Mouse (Mus musculus): ENCODE measurements around the gene Olfr1414. TPM values are rescaled to one million over a fixed set of nuclear protein-coding genes. Genes with fewer than 3 reads are reported as not detected.
A peak's percentile ranks its signal among the peaks of the same experiment; 100 is the strongest.
"Not testable (repeated sequence)": the region's sequence is repeated elsewhere in the genome, so short reads cannot be mapped to it uniquely, and the experiment has no call there.

Olfr1414 gene
- not detected in 2 replicates for polyA plus RNA-seq (2015; fragmentation: Nextera tagmentation; extraction: Ambion mirVana)

DNA sequence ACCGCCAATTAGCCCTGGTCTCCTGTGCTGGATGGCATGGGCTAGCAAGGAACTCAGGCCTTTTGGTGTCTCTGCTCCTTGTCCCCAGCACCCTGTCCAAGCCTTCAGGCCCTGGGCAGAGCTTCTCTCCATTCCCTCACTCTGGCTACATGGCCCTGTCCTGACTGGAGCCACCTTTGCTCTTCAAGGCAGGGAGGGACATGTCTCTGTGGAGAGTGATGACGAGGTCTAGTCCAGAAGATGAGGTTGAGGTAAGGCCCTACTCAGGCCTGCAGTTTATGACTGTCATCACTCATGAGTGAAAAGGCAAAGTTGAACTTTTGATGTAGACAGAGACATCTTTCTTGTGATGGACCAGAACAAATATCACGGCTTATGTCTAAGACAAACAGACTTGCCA is at the start of gene Olfr1414:
TSS of gene Olfr1414 (minus strand) at position 101 of the 400 bp plus-strand sequence.
- no peak within 1 kb of the TSS for H3K9ac ChIP-seq
- no peaks in the 10 kb centered on the region for H3K9me3 ChIP-seq (replicated peaks)
- no peak within 1 kb of the TSS for H3K4me3 ChIP-seq (replicated peaks)
- no peak within 1 kb of the TSS for H3K4me2 ChIP-seq
- H3K27me3 ChIP-seq = peaks cover 5% of the 10 kb centered on the region; the same call in 1 of the 2 replicates
- no peaks in the 10 kb centered on the region for H3K4me1 ChIP-seq
- H3K27ac ChIP-seq = no peak within 1 kb of the TSS
- ATAC-seq (replicated peaks; ENCODE audit: low FRiP score) = no peak
- H3K36me3 ChIP-seq = no peaks in the 10 kb centered on the region
- WGBS = 81% methylated on average over 3 of the region's 3 CpGs

DNA sequence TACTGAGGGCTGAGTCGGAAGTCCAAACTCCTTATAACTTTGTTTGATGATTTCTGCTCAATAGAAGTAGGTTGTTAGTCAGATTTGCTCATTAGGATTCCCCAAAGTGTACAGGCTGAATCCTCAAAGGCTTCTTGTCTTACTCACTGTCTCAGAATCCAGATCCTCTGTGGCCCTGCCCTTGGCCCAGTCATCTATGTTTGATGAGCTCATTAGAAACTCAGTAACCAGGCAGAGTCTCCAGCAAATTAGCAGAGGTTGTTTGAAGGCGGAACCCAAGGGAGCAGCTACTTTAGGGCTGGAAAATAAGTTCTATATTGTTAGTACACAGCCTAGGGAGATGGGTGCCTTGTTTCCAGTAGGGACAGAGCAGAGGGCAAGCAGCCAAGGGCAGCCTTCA is 27.5 kb upstream of the Olfr1414 start:
- no peak overlapping the region for H3K27ac ChIP-seq
- no peak overlapping the region for H3K4me3 ChIP-seq (replicated peaks)
- H3K27me3 ChIP-seq = 0 out of 2 replicates have a peak, but pooled peaks cover 6% of the 10 kb centered on the region
- no peak overlapping the region for H3K9ac ChIP-seq
- ATAC-seq (replicated peaks; ENCODE audit: low FRiP score) = no peak
- H3K36me3 ChIP-seq = no peaks in the 10 kb centered on the region
- H3K4me2 ChIP-seq = no peak overlapping the region
- H3K4me1 ChIP-seq = no peaks in the 10 kb centered on the region
- H3K9me3 ChIP-seq (replicated peaks) = no peaks in the 10 kb centered on the region
- WGBS = 81% methylated on average over 2 of the region's 2 CpGs

DNA sequence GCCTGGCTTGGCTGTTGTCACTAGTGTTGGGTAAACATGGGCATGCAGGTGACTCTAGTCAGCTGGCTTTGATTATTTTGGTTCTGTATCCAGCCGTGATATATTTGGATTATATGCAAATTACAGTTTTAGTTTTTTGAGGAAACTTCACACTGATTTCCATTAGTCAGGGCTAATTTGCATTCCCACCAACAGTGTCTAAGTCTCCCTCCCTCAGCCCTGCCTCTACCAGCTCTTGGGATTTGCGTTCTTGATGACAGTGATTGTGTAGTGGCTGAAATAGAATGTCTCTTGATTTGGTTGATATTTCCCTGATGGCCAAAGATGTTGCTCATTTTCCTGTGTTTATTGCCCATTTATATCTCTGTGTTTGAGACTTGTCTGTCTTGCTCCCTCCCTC is 20.6 kb upstream of the Olfr1414 start:
- Histone ChIP-seq H3K27ac (no peak overlapping the region), H3K9ac (no peak overlapping the region), H3K4me1 (no peaks in the 10 kb centered on the region), H3K4me2 (no peak overlapping the region), H3K36me3 (no peaks in the 10 kb centered on the region), H3K27me3 (0 out of 2 replicates have a peak, but pooled peaks cover 5% of the 10 kb centered on the region), H3K9me3 (replicated peaks) (no peaks in the 10 kb centered on the region), H3K4me3 (replicated peaks) (no peak overlapping the region)
- no peak for ATAC-seq (replicated peaks; ENCODE audit: low FRiP score)
- 57% methylated on average over 2 of the region's 2 CpGs for WGBS

DNA sequence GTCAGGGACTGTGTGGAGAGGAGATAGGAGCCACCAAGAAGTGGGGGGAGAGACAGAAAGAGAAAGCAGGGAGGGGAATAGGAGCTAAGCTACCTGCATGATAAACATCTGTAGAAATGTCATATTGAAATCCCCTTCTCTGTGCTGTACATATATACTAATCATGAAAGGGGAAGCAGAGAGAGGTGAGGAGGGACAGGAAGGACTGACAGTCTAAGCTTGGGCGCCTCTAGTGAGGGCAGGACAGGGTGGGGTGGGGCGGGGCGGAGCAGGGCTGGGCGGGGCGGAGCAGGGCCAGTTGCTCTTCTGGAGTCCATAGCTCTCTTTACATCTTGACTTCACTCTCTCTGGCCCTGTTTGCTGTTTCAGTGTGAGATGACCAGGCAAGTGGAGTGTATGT is 18.5 kb upstream of the Olfr1414 start:
- H3K27me3 ChIP-seq = 0 out of 2 replicates have a peak, but pooled peaks cover 5% of the 10 kb centered on the region
- no peak overlapping the region for H3K9ac ChIP-seq
- no peaks in the 10 kb centered on the region for H3K4me1 ChIP-seq
- no peaks in the 10 kb centered on the region for H3K9me3 ChIP-seq (replicated peaks)
- WGBS = 36% methylated on average over 5 of the region's 5 CpGs
- no peak overlapping the region for H3K4me2 ChIP-seq
- H3K4me3 ChIP-seq (replicated peaks) = no peak overlapping the region
- no peaks in the 10 kb centered on the region for H3K36me3 ChIP-seq
- no peak for ATAC-seq (replicated peaks; ENCODE audit: low FRiP score)
- H3K27ac ChIP-seq = no peak overlapping the region

DNA sequence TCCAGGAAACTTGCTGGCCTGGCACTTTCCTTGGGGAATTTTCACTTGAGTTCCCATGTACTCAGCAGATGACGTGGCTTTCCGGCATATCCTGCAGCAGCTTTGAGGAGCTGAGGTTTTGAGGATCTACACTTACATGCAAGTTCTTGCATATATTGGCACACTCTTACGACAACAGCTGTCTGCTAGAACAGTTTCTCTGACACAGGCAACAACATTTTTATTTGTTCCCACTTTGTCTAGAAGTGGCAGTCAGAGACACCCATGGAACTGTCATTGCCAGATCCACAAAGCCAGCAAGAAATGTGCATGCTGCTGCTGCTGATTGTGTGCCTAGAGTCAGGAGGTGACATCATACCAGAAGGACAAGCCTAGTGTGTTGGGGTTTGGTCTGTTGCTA is 5.3 kb upstream of the Olfr1414 start:
- Histone ChIP-seq H3K9me3 (replicated peaks) (no peaks in the 10 kb centered on the region), H3K36me3 (no peaks in the 10 kb centered on the region), H3K27ac (no peak overlapping the region), H3K4me3 (replicated peaks) (no peak overlapping the region), H3K9ac (no peak overlapping the region), H3K4me1 (no peaks in the 10 kb centered on the region), H3K27me3 (peaks cover 5% of the 10 kb centered on the region; the same call in 1 of the 2 replicates), H3K4me2 (no peak overlapping the region)
- ATAC-seq (replicated peaks; ENCODE audit: low FRiP score) = no peak
- 82% methylated on average over 3 of the region's 3 CpGs for WGBS

DNA sequence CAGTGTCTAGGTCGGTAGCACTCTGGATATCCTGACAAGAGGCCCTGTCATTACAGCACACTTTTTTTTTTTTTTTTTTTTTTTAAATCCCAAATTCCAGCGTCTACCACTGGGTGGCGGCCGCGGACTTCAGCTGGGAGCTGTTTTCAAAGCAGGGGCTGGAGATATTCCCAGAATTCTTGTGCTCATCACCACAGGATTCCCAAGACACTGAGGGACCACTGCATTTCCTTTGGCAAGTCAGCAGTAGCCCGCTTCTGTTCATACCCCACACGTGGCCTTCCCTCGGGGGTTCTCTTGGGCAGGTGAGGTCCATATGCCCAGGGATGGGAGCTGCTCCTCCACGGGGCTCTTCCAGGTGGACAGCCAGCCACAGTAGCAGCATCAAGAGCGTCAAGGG is 2.9 kb upstream of the Olfr1414 start:
- 19% methylated on average over 10 of the region's 10 CpGs for WGBS
- Histone ChIP-seq H3K9me3 (replicated peaks) (no peaks in the 10 kb centered on the region), H3K4me3 (replicated peaks) (no peak overlapping the region), H3K27me3 (peaks cover 5% of the 10 kb centered on the region; the same call in 1 of the 2 replicates), H3K36me3 (no peaks in the 10 kb centered on the region), H3K4me2 (no peak overlapping the region), H3K27ac (no peak overlapping the region), H3K9ac (no peak overlapping the region), H3K4me1 (no peaks in the 10 kb centered on the region)
- no peak for ATAC-seq (replicated peaks; ENCODE audit: low FRiP score)

DNA sequence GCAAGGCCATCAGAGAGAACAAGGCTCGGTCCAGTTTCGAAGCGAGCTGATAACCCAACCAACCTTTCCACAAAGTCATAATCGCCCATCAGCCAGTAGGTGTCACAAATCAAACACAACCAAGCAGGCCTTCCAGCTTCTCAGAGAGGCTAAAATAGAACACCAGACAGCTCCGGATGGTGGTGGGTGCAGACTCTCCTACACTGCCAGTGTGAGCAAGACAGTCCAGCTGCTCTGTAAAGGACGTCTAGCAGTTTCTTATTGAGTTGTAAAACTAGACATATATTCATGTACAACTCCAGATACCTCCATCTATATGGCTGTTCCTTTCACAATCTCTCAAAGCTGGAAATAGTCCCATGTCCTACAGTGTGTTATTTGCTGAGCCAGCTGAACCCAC is 585 bp upstream of the Olfr1414 start:
- 86% methylated on average over 6 of the region's 6 CpGs for WGBS
- peaks cover 5% of the 10 kb centered on the region; the same call in 1 of the 2 replicates for H3K27me3 ChIP-seq
- H3K27ac ChIP-seq = no peak overlapping the region
- no peak overlapping the region for H3K4me2 ChIP-seq
- no peaks in the 10 kb centered on the region for H3K36me3 ChIP-seq
- H3K9ac ChIP-seq = no peak overlapping the region
- no peaks in the 10 kb centered on the region for H3K4me1 ChIP-seq
- ATAC-seq (replicated peaks; ENCODE audit: low FRiP score) = no peak
- H3K4me3 ChIP-seq (replicated peaks) = no peak overlapping the region
- H3K9me3 ChIP-seq (replicated peaks) = no peaks in the 10 kb centered on the region

DNA sequence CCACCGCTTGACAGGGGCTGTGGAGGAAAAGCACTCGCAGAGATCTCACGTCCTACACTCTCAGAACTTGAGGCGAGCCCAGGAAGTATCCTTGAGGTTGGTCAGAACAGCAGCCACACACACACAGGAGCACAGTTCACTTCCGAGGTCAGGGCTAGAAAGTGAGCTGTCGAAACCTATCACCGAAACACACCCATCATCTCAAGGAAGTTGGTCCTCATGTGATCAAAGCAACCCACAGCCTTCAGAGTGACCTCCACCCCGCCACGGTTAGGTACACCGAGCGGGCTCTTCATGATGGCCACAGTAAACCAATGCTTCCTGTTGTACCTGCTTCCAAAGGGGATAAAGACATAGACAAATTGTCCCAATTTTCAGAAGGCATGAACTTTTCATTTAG is 3.1 kb downstream of the Olfr1414 start:
- ATAC-seq (replicated peaks; ENCODE audit: low FRiP score) = no peak
- no peak overlapping the region for H3K9ac ChIP-seq
- 75% methylated on average over 11 of the region's 11 CpGs for WGBS
- no peaks in the 10 kb centered on the region for H3K27me3 ChIP-seq
- H3K36me3 ChIP-seq = no peaks in the 10 kb centered on the region
- no peak overlapping the region for H3K27ac ChIP-seq
- H3K4me1 ChIP-seq = no peaks in the 10 kb centered on the region
- no peaks in the 10 kb centered on the region for H3K9me3 ChIP-seq (replicated peaks)
- H3K4me2 ChIP-seq = no peak overlapping the region
- no peak overlapping the region for H3K4me3 ChIP-seq (replicated peaks)

DNA sequence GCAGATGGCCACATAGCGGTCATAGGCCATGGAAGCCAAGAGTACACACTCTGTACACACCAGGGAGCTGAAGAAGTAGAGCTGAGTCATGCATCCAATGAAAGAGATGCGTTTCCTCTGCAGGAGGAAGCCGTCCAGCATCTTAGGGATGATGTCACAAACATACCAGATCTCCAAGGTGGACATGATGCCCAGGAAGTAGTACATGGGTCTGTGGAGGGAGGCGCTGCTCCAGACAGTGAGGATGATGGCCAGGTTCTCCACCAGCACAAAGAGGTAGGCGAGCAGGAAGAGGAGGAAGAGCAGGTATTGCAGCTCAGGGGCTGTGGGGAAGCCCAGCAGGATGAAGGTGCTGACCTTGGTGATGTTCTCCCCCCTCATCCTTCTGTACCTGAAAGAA is 6.8 kb downstream of the Olfr1414 start:
- ATAC-seq (replicated peaks; ENCODE audit: low FRiP score) = not testable (repeated sequence)
- WGBS = 88% methylated on average over 5 of the region's 5 CpGs

DNA sequence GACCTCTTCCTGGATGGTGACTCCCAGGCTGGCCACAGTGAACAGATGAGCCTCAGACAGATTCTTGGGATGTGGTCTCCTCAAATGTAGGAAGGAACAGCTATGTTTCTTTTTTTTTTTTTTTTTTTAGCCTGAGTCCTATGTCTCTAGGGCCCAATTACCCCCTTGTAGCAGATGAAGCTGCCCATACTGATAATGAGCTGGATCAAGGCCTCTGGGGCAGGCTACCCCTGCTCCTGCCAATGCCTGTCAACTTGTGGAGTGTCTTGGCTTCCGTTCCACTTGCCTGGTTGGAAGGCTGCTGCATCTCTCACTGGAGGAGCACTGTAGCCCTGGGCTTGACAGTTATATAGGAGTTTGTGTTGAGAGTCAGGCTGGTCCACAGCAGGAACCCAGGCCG is 22.5 kb downstream of the Olfr1414 start, which contains the start of gene Olfr1415:
TSS of gene Olfr1415 (minus strand) at position 101 of the 400 bp plus-strand sequence.
- no peak for ATAC-seq (replicated peaks; ENCODE audit: low FRiP score)
- no peak within 1 kb of the TSS for H3K4me2 ChIP-seq
- 77% methylated on average over 2 of the region's 2 CpGs for WGBS
- H3K27me3 ChIP-seq = no peaks in the 10 kb centered on the region
- no peak within 1 kb of the TSS for H3K4me3 ChIP-seq (replicated peaks)
- no peaks in the 10 kb centered on the region for H3K36me3 ChIP-seq
- H3K4me1 ChIP-seq = no peaks in the 10 kb centered on the region
- no peaks in the 10 kb centered on the region; the same call in 1 of the 2 replicates for H3K9me3 ChIP-seq (replicated peaks)
- H3K9ac ChIP-seq = no peak within 1 kb of the TSS
- H3K27ac ChIP-seq = no peak within 1 kb of the TSS

More for the DNA sequence above, 6.8 kb downstream of the Olfr1414 start:
- H3K4me2 ChIP-seq; H3K36me3 ChIP-seq; H3K9ac ChIP-seq; H3K4me1 ChIP-seq; H3K27ac ChIP-seq; H3K4me3 ChIP-seq (replicated peaks); H3K9me3 ChIP-seq (replicated peaks); H3K27me3 ChIP-seq: not testable (repeated sequence)

DNA sequence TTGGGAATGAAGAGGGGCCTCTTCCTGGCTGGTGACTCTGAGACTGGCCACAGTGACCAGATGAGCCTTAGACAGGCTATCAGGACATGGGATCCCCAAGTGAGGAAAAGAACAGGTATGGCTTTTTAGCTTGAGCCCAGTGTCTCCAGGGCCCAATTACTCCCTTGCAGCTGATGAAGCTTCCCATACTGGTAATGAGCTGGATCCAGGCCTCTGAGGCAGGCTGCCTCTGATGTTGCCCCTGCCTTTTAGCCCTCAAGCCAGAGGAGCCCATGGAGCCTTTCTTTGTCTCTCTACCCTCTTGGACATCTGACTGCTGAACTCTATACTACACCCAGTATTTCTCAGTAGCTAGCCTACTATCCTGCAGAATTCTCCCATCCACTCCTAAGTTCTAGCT is 33.4 kb downstream of the Olfr1414 start, which contains the start of gene Olfr1416:
TSS of gene Olfr1416 (minus strand) at position 101 of the 400 bp plus-strand sequence.
- Histone ChIP-seq H3K4me2 (no peak within 1 kb of the TSS), H3K9ac (no peak within 1 kb of the TSS), H3K4me1 (no peaks in the 10 kb centered on the region), H3K27ac (no peak within 1 kb of the TSS), H3K36me3 (no peaks in the 10 kb centered on the region), H3K4me3 (replicated peaks) (no peak within 1 kb of the TSS), H3K9me3 (replicated peaks) (peaks cover 7% of the 10 kb centered on the region; the same call in 1 of the 2 replicates), H3K27me3 (no peaks in the 10 kb centered on the region)
- no peak for ATAC-seq (replicated peaks; ENCODE audit: low FRiP score)

DNA sequence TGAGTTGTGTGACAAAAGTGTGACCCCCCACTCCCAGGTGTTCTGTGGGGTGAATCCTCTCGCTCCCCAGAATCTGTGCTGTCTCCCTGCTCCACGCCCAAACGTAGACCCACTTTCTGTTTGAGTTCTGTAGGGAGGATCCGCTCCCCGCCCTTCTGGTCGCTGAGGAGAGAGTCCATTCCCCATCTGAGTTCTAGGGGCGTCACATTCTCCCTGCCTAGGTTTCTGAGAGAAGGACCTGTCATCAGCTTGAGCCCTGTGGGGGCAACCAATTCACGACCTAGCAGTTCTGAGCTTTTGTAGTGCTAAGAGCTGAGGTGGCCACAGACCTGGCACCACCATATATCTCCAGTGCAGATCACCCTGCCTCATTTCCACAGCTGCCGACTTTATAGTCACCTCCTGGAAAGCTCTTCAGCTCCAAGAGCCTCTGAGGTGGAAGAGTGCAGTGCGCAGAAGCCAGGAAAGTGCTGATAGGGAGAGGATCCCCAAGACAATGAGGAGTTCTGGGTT is 44.3 kb downstream of the Olfr1414 start:
- peaks cover 17% of the 10 kb centered on the region for H3K4me1 ChIP-seq
- 1% methylated on average over 10 of the region's 10 CpGs for WGBS
- peaks cover 22% of the 10 kb centered on the region for H3K36me3 ChIP-seq
- H3K27ac ChIP-seq = peak overlapping the region; percentile 73
- peak; percentile 79 for ATAC-seq (replicated peaks; ENCODE audit: low FRiP score)
- H3K27me3 ChIP-seq = peaks cover 16% of the 10 kb centered on the region
- peak overlapping the region; percentile 91 for H3K4me3 ChIP-seq (replicated peaks)
- peak overlapping the region; percentile 96 for H3K9ac ChIP-seq
- no peaks in the 10 kb centered on the region for H3K9me3 ChIP-seq (replicated peaks)
- H3K4me2 ChIP-seq = peak overlapping the region; percentile 85
